Mouse (Mus musculus) heart, postnatal 4 days (tissue): ENCODE measurements around the gene Fam219a. TPM values are rescaled to one million over a fixed set of nuclear protein-coding genes. Genes with fewer than 3 reads are reported as not detected.

Experiments
- DNase-seq: peaks from one replicate; pipeline ENCODE4 v3.0.0; 2021
- total RNA-seq, 2 experiments: library from RNA; stranded (reverse); gene quantifications; 2 replicates each; pipeline ENCODE4 v1.2.3; 2021

Fam219a gene
- total RNA-seq, 2 experiments from 2014 or later, result 15.3 to 15.5 TPM

- DNase-seq, result no peak
Observed at GRCm38 (mm10) chr4:41504325-41504724, 65.0 kb downstream of the Fam219a start.

GRCm38 (mm10) chr4:41502986-41503412 is 66.3 kb downstream of the Fam219a start, which contains the start of gene AI464131:
Gene AI464131 (minus strand): TSS chr4:41503076.
- peak; percentile 99 for DNase-seq

DNA sequence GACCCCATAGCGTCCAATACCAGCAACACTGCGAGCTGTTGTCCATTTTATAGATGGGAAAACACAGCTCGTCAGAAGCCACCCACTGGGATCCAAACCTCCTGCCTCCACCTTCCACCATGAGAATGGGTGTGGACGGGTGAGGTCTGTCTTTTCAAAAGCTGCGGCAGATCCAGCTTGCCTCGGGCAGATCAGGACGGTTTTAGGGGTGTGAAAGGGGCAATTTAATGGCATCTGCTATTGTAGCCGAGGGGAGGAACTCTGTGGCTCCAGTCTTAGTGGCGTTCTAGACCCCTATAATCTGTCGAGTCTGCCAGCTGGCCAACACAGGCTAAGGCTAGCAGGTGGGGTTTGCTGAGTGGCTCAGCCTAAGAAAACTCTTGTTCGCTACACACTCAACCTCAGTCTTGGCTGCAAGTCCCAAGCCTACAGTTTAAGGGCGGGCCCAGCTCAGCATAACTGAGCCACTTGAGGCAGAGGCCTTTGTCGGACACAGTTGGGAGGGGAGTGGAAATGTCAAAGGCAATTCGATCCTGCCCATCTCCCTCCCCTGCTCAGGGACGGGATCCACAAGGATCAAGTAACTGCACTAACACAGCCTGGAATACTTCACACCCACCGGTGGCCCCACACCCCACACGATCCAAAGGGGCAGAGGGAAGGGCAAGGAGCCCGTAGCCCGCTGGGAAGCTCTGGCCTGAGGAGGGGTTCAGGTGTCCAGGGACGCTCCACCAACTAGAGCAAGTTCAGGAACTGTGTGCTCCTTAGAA is 67.0 kb downstream of the Fam219a start:
- DNase-seq, result peak; percentile 41

GRCm38 (mm10) chr4:41500787-41501186 is 68.6 kb downstream of the Fam219a start:
- DNase-seq, result no peak

- no peak for DNase-seq
Observed at GRCm38 (mm10) chr4:41499619-41500018, 69.7 kb downstream of the Fam219a start.

DNA sequence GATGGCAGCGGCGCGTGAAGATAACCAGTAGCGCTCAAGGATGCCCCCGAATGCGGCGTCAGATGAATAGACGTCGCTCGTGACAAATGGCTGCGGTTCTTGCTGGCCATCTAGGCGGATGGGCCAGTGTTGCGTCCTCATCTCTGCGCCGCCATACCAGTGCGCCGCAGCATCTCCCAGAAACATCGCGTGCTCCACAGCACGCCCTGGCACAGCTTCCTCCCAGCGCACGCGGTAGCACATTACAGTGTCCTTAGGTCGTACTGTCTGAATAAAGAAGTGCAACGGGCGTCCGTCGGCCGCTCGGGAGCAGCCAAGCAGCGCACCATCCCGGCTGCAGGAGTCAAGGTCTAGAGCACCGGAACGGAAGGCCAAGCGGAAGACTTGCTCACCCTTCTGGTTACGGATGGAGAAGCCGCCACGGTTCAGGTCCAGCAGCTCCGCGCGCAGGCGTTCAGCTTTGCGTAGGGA is 70.4 kb downstream of the Fam219a start:
- no peak for DNase-seq

DNA sequence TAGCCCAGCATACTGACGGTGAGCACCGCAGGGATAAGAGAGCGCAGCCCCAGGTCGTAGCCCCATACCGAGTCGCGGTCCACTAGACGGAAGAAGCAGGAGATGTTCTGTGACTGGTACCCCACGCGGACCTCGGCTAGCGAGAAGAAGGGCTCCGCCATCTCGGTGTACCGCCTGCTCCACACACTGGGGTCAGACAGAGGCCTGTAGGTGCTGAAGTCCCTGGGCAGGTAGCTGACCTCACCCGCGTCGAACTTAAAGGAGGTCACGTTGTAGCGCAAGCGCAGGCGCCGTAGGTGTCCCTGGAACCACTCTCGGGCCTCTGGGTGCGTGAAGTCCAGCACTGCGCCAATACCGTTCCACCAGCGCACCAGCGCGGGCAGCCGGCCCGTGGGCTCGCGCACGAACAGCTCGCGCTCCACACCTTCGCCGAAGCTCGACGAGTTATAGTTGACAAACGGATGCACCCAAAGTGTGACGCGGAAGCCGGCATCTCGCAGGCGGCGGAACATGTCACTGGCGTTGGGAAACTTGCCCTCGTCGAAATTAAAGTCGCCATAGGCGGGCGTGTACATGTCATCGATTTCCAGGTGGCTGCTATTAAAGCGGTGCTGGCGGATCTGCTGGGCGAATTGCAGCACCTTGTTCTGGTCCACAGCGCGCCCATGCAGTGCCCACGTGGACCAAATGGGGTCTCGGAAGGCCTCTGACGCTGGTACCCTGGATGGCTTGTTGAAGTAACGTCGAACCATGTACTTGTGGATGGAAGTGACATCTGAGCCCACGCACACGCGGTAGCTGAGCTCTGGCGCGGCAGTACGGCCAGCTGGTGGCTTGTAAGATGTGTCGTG is 71.1 kb downstream of the Fam219a start:
- DNase-seq, result no peak

DNA sequence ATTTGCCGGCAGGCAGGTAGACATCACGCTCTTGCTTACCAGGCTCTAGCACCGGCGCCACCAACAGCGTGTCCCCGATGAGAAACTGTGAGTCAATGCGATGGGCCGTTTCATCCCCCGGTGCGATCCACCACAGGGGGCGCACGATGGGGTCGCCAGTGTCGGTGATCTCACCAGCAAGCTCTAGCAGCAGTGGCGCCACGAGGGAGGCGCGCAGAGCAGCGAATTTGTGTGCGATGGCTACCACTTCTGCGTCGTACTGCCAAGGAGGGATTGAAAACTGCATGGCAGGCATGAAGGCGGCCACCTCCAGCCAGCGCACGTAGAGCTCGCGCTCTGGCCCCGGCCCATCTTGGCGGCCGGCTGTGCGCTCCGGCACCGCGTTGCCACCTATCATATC is 71.8 kb downstream of the Fam219a start:
- peak; percentile 49 for DNase-seq

GRCm38 (mm10) chr4:41497046-41497445 is 72.3 kb downstream of the Fam219a start:
- DNase-seq, result no peak

GRCm38 (mm10) chr4:41495850-41496249 is 73.5 kb downstream of the Fam219a start:
- DNase-seq, result peak; percentile 46

- DNase-seq, result no peak
Observed at GRCm38 (mm10) chr4:41495076-41495475, 74.3 kb downstream of the Fam219a start.

- no peak for DNase-seq
Observed at GRCm38 (mm10) chr4:41494378-41494777, 75.0 kb downstream of the Fam219a start.

- DNase-seq, result no peak
Observed at GRCm38 (mm10) chr4:41493464-41494116, 75.7 kb downstream of the Fam219a start.

GRCm38 (mm10) chr4:41492951-41493350 is 76.4 kb downstream of the Fam219a start:
- no peak for DNase-seq

DNA sequence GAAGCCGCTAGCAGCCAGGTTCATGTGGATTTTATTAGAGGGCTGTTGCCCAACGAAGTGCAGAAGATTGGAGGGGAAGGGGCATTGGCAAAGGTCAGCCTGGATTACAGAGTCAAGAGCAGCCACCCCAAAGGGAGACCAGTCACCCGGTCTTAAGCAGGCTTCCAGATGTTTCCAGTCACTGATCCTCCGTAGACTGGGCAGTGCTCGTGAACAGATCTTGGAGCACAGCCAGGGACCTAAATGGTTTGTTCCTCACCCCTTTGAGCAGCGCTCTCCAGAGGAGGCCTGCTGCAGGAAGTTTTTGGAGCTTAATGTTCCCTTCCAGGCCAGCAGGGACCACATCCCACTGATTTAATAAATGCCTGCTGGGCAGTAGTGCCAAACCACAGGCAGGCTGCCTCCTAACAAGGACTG is 87.7 kb downstream of the Fam219a start:
- peak; percentile 70 for DNase-seq

DNA sequence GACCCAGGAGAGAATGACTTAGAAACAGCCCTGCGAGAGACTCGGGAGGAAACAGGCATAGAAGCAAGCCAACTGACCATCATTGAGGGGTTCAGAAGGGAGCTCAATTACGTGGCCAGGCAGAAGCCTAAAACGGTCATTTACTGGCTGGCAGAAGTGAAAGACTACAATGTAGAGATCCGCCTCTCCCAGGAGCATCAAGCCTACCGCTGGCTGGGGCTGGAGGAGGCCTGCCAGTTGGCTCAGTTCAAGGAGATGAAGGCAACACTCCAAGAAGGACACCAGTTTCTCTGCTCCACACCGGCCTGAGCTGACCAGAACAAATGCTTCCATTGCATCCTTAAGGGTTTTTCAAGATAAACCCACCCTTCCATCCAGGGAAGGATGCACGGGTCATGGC is 89.1 kb downstream of the Fam219a start:
- DNase-seq, result peak; percentile 67

DNA sequence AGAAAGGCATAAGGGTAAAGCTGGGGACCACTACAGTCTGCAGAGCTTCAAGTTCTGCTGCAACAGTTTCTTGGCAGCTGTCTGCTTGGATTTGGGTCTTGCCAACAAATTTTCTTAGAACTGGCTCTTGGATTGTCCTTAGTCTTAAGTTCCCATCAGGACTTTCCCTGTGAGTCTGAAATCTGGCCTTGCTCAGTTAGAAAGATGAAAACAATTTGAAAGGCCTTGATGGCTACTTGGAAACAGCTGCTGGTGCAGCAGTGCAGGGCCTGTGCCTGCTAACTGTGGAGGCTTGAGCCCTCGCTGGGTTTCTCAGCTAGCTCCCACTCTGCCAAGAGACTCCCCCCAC is 89.9 kb downstream of the Fam219a start:
- peak; percentile 50 for DNase-seq

DNA sequence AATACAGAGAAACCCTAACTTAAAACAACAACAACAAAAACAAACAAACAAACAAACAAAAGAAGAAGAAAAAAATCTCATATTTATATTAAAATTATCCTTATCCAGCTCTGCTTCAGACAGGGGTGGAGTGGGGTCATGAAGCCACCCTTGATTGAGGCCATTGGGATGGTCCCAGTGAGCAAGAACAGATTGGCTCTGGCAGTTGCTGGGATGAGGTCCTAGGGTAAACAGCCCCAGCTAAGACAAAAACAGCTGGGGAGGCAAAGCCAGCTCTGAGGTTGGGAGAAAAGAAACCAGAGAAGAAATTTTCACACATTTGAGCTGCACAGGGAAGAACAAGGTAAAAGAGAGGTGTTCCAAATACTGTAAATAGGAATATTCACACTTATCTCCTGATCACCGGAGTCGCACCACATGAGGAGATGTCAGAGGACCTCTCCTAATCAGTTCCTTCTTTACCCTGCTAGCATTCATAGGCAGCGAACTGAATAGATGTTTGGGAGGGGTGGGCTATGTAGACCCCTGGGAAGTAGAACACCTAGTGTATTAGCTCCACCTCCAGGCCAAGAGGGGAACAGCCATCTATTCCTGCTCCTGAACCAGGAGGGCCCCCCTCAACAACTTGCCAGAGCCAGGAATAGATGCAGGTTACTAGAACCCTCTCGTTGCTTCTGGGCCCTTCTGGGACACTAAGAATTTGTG is 90.4 kb downstream of the Fam219a start:
- no peak for DNase-seq

DNA sequence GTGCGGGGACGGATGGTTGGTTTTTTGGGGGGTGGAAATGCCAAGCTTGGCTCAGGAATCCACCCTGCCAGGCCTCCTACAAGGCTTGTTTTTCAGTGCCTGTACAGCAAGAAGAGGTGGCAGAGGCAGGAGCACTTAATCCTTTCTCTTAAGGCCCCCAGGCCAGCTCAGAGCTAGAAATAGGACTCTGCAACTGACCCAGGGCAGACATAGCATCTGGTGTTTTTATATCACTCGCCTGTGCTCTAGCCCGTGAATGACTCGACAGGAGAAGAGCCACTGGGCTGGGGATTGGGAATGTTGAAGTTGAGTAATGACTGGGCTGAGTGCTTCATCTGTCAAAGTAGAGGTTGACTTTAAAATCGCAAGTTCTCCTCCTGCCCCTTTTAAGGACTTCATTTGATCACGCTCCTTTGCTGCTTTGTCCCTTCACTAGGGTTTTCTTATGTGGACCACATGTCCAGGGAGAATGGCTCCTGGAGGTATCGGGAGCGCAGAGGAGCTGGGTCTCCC is 91.6 kb downstream of the Fam219a start:
- no peak for DNase-seq

GRCm38 (mm10) chr4:41471384-41471689 is 98.0 kb downstream of the Fam219a start:
- no peak for DNase-seq

- peak; percentile 33 for DNase-seq
Observed at GRCm38 (mm10) chr4:41470684-41471383, 98.5 kb downstream of the Fam219a start.
